8 mouse cellular contexts compared by ENCODE assay signal in genomic region chr13:75706882-75707816, GRCm38 (mm10). TPM values are rescaled to one million over a fixed set of nuclear protein-coding genes. Genes with fewer than 3 reads are reported as not detected.
DNase-seq lines count a peak whose midpoint lies in the region; ATAC-seq lines count a peak whose summit lies in the region.

No protein-coding gene starts in this region.

- H3K27ac ChIP-seq in intestine, embryonic 14.5 days (ENCODE audit: low read depth): peak overlapping the region; percentile 73
- H3K27ac ChIP-seq in midbrain, embryonic 10.5 days (replicated peaks): peak overlapping the region; percentile 84

- peak; percentile 84 to 85 for DNase-seq in adrenal gland, adult 18-20 months (ENCODE audit: low spot score in 2 of 2)
- DNase-seq in embryo, embryonic 11 days: peak; percentile 95
- peak; percentile 93 for DNase-seq in gastrocnemius, postnatal 25 days
- DNase-seq in intestine, embryonic 14.5 days (ENCODE audit: low spot score): peak; percentile 92
- DNase-seq in left cerebral cortex, postnatal 14 days (ENCODE audit: low spot score in 2 of 2): peak; percentile 87 to 94
- DNase-seq in midbrain, embryonic 10.5 days (ENCODE audit: low spot score): peak; percentile 91
- DNase-seq in right cerebral cortex, postnatal 4 days: peak; percentile 78
- DNase-seq in MN1 (ENCODE audit: low spot score): no peak

- no peaks in the 10 kb centered on the region for H3K36me3 ChIP-seq in intestine, embryonic 14.5 days (ENCODE audit: control insufficient read depth, insufficient read depth, low read length)
- H3K36me3 ChIP-seq in midbrain, embryonic 10.5 days: no peaks in the 10 kb centered on the region

- H3K4me3 ChIP-seq in intestine, embryonic 14.5 days (ENCODE audit: low read depth, low read length): peak overlapping the region; percentile 67
- peak overlapping the region; percentile 85 for H3K4me3 ChIP-seq in midbrain, embryonic 10.5 days

- peak overlapping the region; percentile 66 for H3K4me2 ChIP-seq in intestine, embryonic 14.5 days (ENCODE audit: low read length)

- no peaks in the 10 kb centered on the region for H3K9me3 ChIP-seq in intestine, embryonic 14.5 days (ENCODE audit: control insufficient read depth, low read length)
- H3K9me3 ChIP-seq in midbrain, embryonic 10.5 days (replicated peaks): no peaks in the 10 kb centered on the region

- no peaks in the 10 kb centered on the region; the same call in 1 of the 2 replicates for H3K4me1 ChIP-seq in intestine, embryonic 14.5 days (replicated peaks; ENCODE audit: control insufficient read depth, insufficient read depth, low read length)
- peaks cover 23% of the 10 kb centered on the region for H3K4me1 ChIP-seq in midbrain, embryonic 10.5 days

- peak; percentile 100 for ATAC-seq in intestine, embryonic 14.5 days (replicated peaks; ENCODE audit: low FRiP score, low TSS enrichment, low read depth)

- WGBS in intestine, embryonic 14.5 days: 7% methylated on average over 64 of the region's 64 CpGs
- WGBS in midbrain, embryonic 10.5 days: 8% methylated on average over 60 of the region's 64 CpGs

- H3K27me3 ChIP-seq in intestine, embryonic 14.5 days (replicated peaks; ENCODE audit: control insufficient read depth, insufficient read depth, low read length): no peaks in the 10 kb centered on the region
- peaks cover 16% of the 10 kb centered on the region for H3K27me3 ChIP-seq in midbrain, embryonic 10.5 days (ENCODE audit: low read depth, poor library complexity, severe bottlenecking)

- intact Hi-C loops in left cerebral cortex, postnatal 14 days (cut with DNase I): loop anchor here (5.0 to 10.0 kb wide), 2 partner anchors 90 to 482 kb away; no protein-coding TSS in a partner anchor

- H3K9ac ChIP-seq in intestine, embryonic 14.5 days (ENCODE audit: low read length): peak overlapping the region; percentile 71

RNA-seq across cellular contexts. Expression of gene Ell2, which starts 0.6 kb away (rescaled TPM):
- 100 to 1,000 TPM; 123 to 143 TPM for total RNA-seq in adrenal gland, adult 18-20 months (2021)
- 10 to 100 TPM; 21.9 to 31.8 TPM for total RNA-seq in gastrocnemius, postnatal 25 days (2021)
- polyA plus RNA-seq in intestine, embryonic 14.5 days (2014; fragmentation: Nextera tagmentation; extraction: Ambion mirVana): 2.6 and 3.0 TPM in 2 replicates
- 10 to 100 TPM; 40.3 to 43.0 TPM for total RNA-seq in left cerebral cortex, postnatal 14 days (2021)
- polyA plus RNA-seq in midbrain, embryonic 10.5 days (2016; fragmentation: Nextera tagmentation; extraction: Ambion mirVana): 4.6 and 5.7 TPM in 2 replicates
